Mouse (Mus musculus): ENCODE results near the gene Dcxr. TPM values are rescaled to one million over a fixed set of nuclear protein-coding genes. Genes with fewer than 3 reads are reported as not detected.

Dcxr gene
- polyA plus RNA-seq, 1 experiment from 2014 or later: 17.9 TPM

DNA sequence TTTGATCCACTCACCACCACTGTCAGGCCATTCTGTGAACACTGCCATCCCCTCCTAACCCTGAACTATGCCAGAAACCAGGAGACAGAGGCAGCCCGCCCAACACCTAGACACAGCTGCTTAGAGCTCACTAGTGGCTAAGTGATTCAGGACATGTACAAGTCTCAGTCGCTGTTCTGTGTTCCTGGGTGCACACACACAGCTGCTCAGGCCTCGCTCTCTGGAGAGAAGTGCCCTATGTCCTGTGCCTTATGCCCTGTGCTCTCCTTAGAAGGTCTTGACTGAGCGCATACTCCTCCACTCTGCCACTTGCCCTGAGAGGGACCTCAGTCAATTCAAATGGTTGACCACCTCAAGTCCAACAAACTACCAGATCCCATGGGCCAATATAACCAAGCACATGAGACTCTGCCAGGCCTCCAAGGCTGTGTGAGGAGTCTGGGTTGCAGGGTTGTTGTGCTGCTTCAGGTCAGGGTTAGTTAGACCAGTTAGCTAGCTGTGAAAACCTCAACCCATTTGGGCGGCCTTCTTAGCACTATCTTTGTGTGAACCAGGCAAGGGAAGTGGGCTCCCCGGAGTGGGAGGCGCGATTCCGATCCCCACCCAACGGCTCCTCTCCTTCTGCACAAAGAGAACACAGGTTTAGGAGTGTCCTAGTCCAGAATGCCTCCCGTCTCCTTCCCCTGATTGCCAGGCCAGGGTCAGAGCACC lies 1.6 kb upstream of the Dcxr start:
- H3K4me1 ChIP-seq: peaks cover 33% of the 10 kb centered on the region
- peak overlapping the region; percentile 51 for H3K4me2 ChIP-seq
- H3K27ac ChIP-seq: no peak overlapping the region
- H3K27me3 ChIP-seq: no peaks in the 10 kb centered on the region
- H3K36me3 ChIP-seq: 0 out of 2 replicates have a peak, but pooled peaks cover 9% of the 10 kb centered on the region
- 71% methylated on average over 11 of the region's 11 CpGs for WGBS
- H3K9me3 ChIP-seq: no peaks in the 10 kb centered on the region
- no peak for ATAC-seq (ENCODE audit: insufficient number of reproducible peaks, insufficient read depth, low FRiP score, low TSS enrichment, low read depth)
- peak overlapping the region; percentile 17; the same call in 1 of the 2 replicates for H3K4me3 ChIP-seq
- 0 out of 2 replicates have a peak overlapping the region, but pooled peaks have one; percentile 21 for H3K9ac ChIP-seq

DNA sequence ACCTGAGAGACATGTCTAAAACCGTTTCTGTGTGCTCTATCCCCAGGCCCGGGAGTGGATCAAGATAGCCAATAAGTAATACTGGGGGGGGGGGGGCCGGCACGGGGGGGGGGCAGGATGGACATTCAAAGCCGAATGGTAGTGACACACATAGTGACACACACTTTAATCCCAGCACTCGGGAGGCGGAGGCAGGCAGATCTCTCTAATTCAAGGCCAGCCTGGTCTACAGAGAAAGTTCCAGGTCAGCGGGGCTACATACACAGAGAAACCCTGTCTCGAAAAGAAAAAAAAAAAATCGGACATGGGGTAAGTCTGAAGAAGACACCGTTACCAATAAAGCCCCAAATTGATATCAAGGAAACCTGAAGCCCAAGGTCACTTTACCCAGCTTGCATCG lies 483 bp upstream of the Dcxr start:
- Histone ChIP-seq H3K9me3 (no peaks in the 10 kb centered on the region), H3K9ac (no peak overlapping the region), H3K4me2 (peak overlapping the region; percentile 85), H3K4me3 (no peak overlapping the region), H3K36me3 (peaks cover 14% of the 10 kb centered on the region; the same call in 1 of the 2 replicates), H3K27me3 (no peaks in the 10 kb centered on the region), H3K4me1 (peaks cover 27% of the 10 kb centered on the region), H3K27ac (no peak overlapping the region)
- no peak for ATAC-seq (ENCODE audit: insufficient number of reproducible peaks, insufficient read depth, low FRiP score, low TSS enrichment, low read depth)
- 57% methylated on average over 12 of the region's 12 CpGs for WGBS

DNA sequence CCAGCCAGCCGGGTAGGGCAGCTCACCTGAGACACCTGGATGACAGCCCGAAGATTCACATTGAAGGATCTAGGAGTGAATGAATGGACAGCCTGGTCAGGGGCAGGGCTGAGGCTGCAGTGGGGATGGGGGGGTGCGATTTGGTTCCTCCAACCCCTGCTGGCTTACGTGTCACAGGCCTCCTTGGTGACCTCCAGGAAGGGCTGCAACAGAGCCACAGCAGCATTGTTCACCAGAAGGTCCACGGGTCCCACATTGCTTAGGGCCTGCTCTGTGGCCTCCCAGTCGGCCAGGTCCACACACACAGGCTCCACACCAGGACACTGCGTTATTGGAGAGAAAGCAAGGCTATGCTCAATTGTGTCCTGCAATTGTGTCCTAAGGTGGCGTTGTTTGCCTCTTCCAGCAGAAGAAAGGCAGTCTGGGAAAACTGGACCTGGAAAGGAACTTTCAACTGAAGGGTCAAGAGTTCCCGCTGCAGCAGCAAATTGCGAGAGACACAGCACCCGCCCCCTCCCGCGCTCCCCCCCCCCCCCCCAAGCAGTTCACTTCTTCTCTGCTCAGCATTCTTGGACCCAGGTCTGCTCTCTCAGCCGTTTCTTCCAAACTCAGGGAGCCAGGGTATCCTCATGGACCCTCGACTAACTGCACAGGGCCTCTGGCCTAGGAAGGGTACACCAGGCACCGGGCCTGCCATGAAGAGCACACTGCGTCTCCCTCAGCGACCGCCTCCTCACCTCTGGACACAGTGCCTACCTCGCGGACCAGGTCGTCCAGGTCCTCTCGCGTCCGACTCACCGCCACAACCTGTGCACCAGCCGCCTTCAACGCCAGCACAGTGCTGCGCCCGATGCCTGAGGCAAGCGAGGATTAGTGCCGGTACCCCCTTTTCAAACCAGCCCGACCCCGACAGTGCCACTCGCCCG lies 575 bp downstream of the Dcxr start:
- Histone ChIP-seq H3K4me3 (peak overlapping the region; percentile 62), H3K36me3 (peaks cover 14% of the 10 kb centered on the region; the same call in 1 of the 2 replicates), H3K27me3 (0 out of 2 replicates have a peak, but pooled peaks cover 3% of the 10 kb centered on the region), H3K4me1 (peaks cover 26% of the 10 kb centered on the region), H3K4me2 (peak overlapping the region; percentile 85), H3K27ac (no peak overlapping the region), H3K9ac (peak overlapping the region; percentile 74), H3K9me3 (no peaks in the 10 kb centered on the region)
- 19% methylated on average over 34 of the region's 36 CpGs for WGBS
- no peak; the same call in none of the 2 replicates for ATAC-seq (ENCODE audit: insufficient number of reproducible peaks, insufficient read depth, low FRiP score, low TSS enrichment, low read depth)

DNA sequence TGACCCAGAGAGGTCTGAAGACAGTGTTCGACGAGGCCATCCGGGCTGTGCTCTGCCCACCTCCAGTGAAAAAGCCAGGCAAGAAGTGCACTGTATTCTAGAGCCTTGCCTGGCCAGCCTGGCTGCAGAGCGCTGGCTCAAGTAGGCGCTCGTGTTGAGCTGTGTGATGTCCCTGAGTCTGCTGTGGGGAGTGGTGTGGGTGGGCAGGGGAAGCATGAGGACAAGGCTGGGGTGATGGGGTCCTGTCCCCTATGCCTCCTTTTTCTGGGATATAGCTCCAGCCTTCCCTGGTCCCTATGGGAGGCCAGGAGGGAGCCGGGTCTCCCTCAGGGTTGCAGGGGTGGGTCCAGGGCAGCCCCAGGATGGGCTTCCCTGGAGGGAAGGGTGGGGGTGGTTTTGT lies 3.6 kb downstream of the Dcxr start:
- H3K36me3 ChIP-seq: peaks cover 30% of the 10 kb centered on the region
- no peak for ATAC-seq (ENCODE audit: insufficient number of reproducible peaks, insufficient read depth, low FRiP score, low TSS enrichment, low read depth)
- 87% methylated on average over 7 of the region's 7 CpGs for WGBS
- no peaks in the 10 kb centered on the region for H3K9me3 ChIP-seq
- no peak overlapping the region for H3K4me2 ChIP-seq
- no peak overlapping the region for H3K9ac ChIP-seq
- H3K27me3 ChIP-seq: 0 out of 2 replicates have a peak, but pooled peaks cover 3% of the 10 kb centered on the region
- H3K4me3 ChIP-seq: no peak overlapping the region
- H3K27ac ChIP-seq: no peak overlapping the region
- H3K4me1 ChIP-seq: peaks cover 30% of the 10 kb centered on the region

DNA sequence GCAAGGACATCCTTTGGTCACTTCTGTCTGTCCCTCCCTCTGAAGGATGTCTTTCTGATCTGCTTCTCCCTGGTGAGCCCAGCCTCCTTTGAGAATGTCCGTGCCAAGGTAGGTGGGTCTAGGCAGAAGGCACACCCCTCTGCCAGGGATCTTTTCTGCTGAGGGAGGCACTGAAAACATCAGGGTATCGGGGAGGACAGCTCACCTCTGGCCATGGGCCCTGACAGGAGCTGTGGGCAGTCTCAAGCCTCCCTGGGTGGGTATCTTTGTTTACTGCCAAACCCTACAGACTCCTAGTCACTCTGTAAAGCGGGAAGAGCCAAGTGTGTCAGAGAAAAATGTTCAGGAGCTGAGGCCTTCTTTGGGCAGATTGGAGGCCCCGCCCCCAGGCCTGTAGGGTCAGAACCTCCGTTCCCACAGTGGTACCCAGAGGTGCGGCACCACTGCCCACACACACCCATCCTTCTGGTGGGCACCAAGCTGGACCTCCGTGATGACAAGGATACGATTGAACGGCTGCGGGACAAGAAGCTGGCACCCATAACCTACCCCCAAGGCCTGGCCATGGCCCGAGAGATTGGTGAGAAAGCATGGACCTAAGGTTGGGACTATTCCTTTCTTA lies 4.2 kb downstream of the Dcxr start:
- peak overlapping the region; percentile 97 for H3K4me2 ChIP-seq
- peaks cover 37% of the 10 kb centered on the region for H3K36me3 ChIP-seq
- H3K9ac ChIP-seq: no peak overlapping the region
- H3K4me3 ChIP-seq: 0 out of 2 replicates have a peak overlapping the region, but pooled peaks have one; percentile 1
- H3K9me3 ChIP-seq: no peaks in the 10 kb centered on the region
- no peak for ATAC-seq (ENCODE audit: insufficient number of reproducible peaks, insufficient read depth, low FRiP score, low TSS enrichment, low read depth)
- no peak overlapping the region for H3K27ac ChIP-seq
- H3K27me3 ChIP-seq: 0 out of 2 replicates have a peak, but pooled peaks cover 3% of the 10 kb centered on the region
- 86% methylated on average over 11 of the region's 11 CpGs for WGBS
- peaks cover 30% of the 10 kb centered on the region for H3K4me1 ChIP-seq

DNA sequence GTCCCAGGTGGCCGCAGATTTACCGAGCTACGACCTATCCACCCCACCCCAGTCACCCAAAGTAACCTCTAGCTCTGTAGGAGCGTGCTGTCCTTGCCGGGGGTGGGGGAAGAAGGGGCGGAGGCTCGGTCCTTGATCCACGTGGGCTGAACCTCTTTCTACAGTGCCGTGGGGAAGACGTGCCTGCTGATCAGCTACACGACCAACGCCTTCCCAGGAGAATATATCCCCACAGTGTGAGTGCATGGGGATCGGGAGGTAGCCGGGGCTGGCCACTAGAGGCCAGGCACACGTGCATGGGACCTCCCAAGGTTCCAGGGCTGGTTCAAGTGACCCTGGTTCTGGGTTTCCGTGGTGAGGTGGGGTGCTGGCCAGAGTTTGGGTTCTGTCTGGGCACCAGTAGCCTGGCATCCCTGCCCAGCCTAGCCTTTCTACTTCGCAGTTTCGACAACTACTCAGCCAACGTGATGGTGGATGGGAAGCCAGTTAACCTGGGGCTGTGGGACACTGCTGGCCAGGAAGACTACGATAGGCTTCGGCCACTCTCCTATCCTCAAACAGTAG lies 4.9 kb downstream of the Dcxr start:
- peak overlapping the region; percentile 86 for H3K9ac ChIP-seq
- H3K36me3 ChIP-seq: peaks cover 44% of the 10 kb centered on the region
- H3K4me1 ChIP-seq: peaks cover 30% of the 10 kb centered on the region
- 0 out of 2 replicates have a peak, but pooled peaks cover 3% of the 10 kb centered on the region for H3K27me3 ChIP-seq
- H3K4me2 ChIP-seq: peak overlapping the region; percentile 97
- H3K4me3 ChIP-seq: peak overlapping the region; percentile 69
- no peaks in the 10 kb centered on the region for H3K9me3 ChIP-seq
- ATAC-seq (ENCODE audit: insufficient number of reproducible peaks, insufficient read depth, low FRiP score, low TSS enrichment, low read depth): no peak
- WGBS: 20% methylated on average over 21 of the region's 21 CpGs
- H3K27ac ChIP-seq: no peak overlapping the region

DNA sequence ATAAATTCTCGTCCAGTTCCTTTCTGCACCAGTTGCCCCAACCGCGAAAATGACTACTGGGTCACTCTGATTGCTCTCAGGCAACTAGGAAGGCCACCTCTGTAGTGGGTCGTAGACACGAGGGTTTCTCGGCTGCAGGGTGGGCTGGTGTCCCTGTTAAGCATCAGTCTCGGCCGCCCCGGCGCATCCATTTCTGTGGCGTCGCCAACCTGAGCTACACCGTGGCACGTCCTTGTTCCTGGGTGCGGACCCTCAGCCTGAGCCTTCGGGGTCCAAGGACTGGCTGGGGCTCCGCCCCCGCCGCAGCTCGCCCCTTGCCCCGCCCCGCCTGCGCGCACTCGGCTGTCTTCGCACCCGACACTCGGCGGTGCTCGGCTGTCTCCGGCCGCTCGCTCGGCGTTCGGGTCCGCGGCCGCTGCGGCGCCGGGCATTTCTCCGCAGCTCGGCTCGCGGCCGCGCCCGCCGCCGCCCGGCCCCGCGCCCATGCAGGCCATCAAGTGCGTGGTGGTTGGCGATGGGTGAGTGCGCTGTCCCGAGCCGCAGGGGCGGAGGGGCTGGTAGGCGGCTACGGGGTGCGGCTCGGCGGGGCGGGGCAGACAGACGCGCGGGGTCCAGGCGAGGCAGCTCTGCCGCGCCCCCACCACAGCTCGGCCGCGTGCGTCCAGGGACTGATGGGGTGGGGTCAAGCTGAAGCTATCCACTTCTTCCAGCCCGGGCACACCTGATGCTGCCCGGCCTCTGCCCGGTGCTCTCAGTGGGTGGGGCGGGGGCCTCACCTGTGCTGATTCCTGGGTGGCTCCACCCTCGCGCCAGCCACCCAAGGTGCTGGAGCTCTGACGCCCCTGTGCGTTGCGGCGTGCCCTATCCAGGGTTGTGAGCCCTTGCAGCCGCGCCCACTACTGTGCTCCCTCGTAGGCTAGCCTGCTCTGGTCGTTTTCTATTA lies 5.7 kb downstream of the Dcxr start, which contains the start of gene Rac3:
Rac3 (plus strand) TSS at position 347 of the 943 bp plus-strand sequence.
- ATAC-seq (ENCODE audit: insufficient number of reproducible peaks, insufficient read depth, low FRiP score, low TSS enrichment, low read depth): peak; percentile 69
- Histone ChIP-seq H3K4me3 (peak within 1 kb of the TSS; percentile 69), H3K9me3 (no peaks in the 10 kb centered on the region), H3K4me2 (peak within 1 kb of the TSS; percentile 97), H3K27ac (peak within 1 kb of the TSS; percentile 55), H3K4me1 (peaks cover 23% of the 10 kb centered on the region), H3K36me3 (peaks cover 52% of the 10 kb centered on the region), H3K27me3 (0 out of 2 replicates have a peak, but pooled peaks cover 3% of the 10 kb centered on the region), H3K9ac (peak within 1 kb of the TSS; percentile 86)
- under 1% methylated on average over 86 of the region's 90 CpGs for WGBS

DNA sequence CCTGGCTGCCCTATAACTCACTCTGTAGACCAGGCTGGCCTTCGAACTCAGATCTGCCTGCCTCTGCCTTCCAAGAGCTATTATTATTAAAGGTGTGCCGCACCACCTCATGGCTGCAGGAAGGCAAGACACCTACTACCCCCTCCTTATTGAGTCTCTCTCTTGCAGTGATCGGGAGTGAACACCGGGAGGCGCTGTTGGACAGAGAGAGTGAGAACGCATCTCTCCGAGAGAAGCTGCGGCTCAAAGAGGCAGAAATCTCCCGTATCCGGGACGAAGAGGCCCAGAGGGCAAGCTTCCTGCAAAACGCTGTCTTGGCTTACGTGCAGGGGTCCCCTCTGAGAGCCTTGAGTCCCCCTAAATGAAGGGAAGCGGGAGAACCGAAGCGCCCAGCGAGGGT lies 6.6 kb downstream of the Dcxr start:
- Histone ChIP-seq H3K36me3 (peaks cover 58% of the 10 kb centered on the region), H3K4me2 (peak overlapping the region; percentile 97), H3K27ac (peak overlapping the region; percentile 22), H3K27me3 (0 out of 2 replicates have a peak, but pooled peaks cover 3% of the 10 kb centered on the region), H3K9ac (peak overlapping the region; percentile 86), H3K9me3 (no peaks in the 10 kb centered on the region), H3K4me3 (peak overlapping the region; percentile 69), H3K4me1 (peaks cover 20% of the 10 kb centered on the region)
- ATAC-seq (ENCODE audit: insufficient number of reproducible peaks, insufficient read depth, low FRiP score, low TSS enrichment, low read depth): no peak
- WGBS: 10% methylated on average over 17 of the region's 17 CpGs

DNA sequence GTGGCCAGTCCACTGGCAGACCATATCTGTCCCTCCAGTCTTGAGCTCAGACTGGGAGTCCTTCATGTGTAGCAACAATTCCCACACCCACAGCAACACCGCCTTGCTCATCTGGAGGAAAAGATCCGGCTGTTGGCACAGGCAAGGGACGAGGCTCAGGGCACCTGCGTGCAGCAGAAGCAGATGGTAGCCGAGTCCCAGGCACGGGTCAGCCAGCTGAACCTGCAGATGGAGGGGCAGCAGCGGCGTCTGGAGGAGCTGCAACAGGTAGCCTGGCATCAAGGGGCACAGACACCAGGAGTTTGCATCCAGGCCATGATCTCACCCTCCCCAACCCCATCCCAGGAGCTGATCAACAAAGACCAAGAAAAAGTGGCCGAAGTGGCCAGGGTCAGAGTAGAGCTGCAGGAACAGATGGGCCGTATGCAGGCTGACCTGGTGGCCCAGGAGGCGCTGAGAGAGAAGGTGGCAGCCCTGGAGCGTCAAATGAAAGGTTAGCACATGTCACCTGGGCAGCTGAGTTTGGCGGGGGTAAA lies 7.2 kb downstream of the Dcxr start:
- Histone ChIP-seq H3K36me3 (peaks cover 56% of the 10 kb centered on the region), H3K4me3 (no peak overlapping the region)
- no peak for ATAC-seq (ENCODE audit: insufficient number of reproducible peaks, insufficient read depth, low FRiP score, low TSS enrichment, low read depth)

DNA sequence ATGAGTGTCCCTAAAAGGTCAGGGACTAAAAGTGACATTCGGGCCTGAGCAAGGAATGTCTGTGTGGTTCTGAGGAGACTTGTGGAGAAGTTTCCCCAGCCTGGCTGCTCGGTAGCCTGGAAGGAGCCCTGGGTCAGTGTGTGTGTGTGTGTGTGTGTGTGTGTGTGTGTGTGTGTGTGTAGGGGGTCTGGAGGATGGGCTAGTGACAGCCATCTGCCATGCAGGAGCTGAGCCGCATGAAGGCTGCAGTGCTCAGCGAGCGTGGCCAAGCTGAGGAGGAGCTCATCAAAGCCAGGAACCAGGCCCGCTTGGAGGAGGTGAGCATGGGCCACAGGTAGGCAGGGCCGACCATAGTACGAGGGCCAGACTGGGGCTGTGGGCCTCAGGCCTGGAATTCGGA lies 7.8 kb downstream of the Dcxr start:
- peaks cover 55% of the 10 kb centered on the region for H3K36me3 ChIP-seq
- H3K4me2 ChIP-seq: no peak overlapping the region
- 0 out of 2 replicates have a peak, but pooled peaks cover 3% of the 10 kb centered on the region for H3K27me3 ChIP-seq
- H3K27ac ChIP-seq: no peak overlapping the region
- ATAC-seq (ENCODE audit: insufficient number of reproducible peaks, insufficient read depth, low FRiP score, low TSS enrichment, low read depth): no peak
- 0 out of 2 replicates have a peak overlapping the region, but pooled peaks have one; percentile 21 for H3K9ac ChIP-seq
- no peak overlapping the region for H3K4me3 ChIP-seq
- WGBS: 89% methylated on average over 9 of the region's 9 CpGs
- H3K4me1 ChIP-seq: peaks cover 30% of the 10 kb centered on the region
- H3K9me3 ChIP-seq: no peaks in the 10 kb centered on the region

More for the DNA sequence above, 7.2 kb downstream of the Dcxr start:
- WGBS: 90% methylated on average over 13 of the region's 13 CpGs
- Histone ChIP-seq H3K9me3 (no peaks in the 10 kb centered on the region), H3K27ac (no peak overlapping the region), H3K4me2 (no peak overlapping the region), H3K4me1 (peaks cover 23% of the 10 kb centered on the region), H3K27me3 (0 out of 2 replicates have a peak, but pooled peaks cover 3% of the 10 kb centered on the region), H3K9ac (no peak overlapping the region)

Measured in embryonic facial prominence, embryonic 13.5 days (tissue).